Mouse (Mus musculus) brain, embryonic 14.5 days (tissue): ENCODE results near the gene Il19. TPM values are rescaled to one million over a fixed set of nuclear protein-coding genes. Genes with fewer than 3 reads are reported as not detected.
A peak's percentile ranks its signal among the peaks of the same experiment; 100 is the strongest.

ENCODE experiments used
- DNase-seq: peaks from one replicate; pipeline ENCODE4 v3.0.0-alpha.2; 2011; ENCODE audit warnings: low read depth
- CTCF ChIP-seq: fragments of 200-500 bp; IDR thresholded peaks from 2 replicates; pipeline ENCODE4 v1.5.1; 2012; ENCODE audit warnings: inconsistent platforms, mild to moderate bottlenecking, moderate library complexity, borderline replicate concordance; ENCODE audit not compliant: insufficient read depth, insufficient read length; ENCODE audit errors: extremely low read depth
- POLR2A ChIP-seq: fragments of 200-500 bp; IDR thresholded peaks from 2 replicates; pipeline ENCODE4 v1.6.1; 2012; ENCODE audit warnings: mild to moderate bottlenecking, inconsistent platforms, borderline replicate concordance; ENCODE audit not compliant: poor library complexity, insufficient read depth, insufficient read length, severe bottlenecking; ENCODE audit errors: extremely low read depth
- polyA plus RNA-seq: library from polyadenylated mRNA; depleted of rRNA; stranded (reverse); fragments of >200 nt; gene quantifications from 2 replicates; pipeline ENCODE4 v1.2.3, GENCODE M21; 2012; rRNA removed

Il19 gene
- polyA plus RNA-seq = not detected in 2 replicates

- no peak for DNase-seq
These were observed at the start of gene Il19 for GRCm38 (mm10) chr1:130940065-130940687. Gene Il19, minus strand, starts transcription at chr1:130940115.

GRCm38 (mm10) chr1:130989331-130989730 lies 49.4 kb upstream of the Il19 start:
- TF ChIP-seq CTCF (no peak), POLR2A (no peak)
- no peak for DNase-seq

More at GRCm38 (mm10) chr1:130940065-130940687, at the start of gene Il19:
- TF ChIP-seq POLR2A (no peak), CTCF (no peak)

GRCm38 (mm10) chr1:130987418-130987817 lies 47.5 kb upstream of the Il19 start:
- no peak for DNase-seq
- no peak for TF ChIP-seq CTCF
- no peak for TF ChIP-seq POLR2A

GRCm38 (mm10) chr1:130987001-130987400 lies 47.1 kb upstream of the Il19 start:
- no peak for DNase-seq
- TF ChIP-seq POLR2A (no peak), CTCF (no peak)

GRCm38 (mm10) chr1:130984441-130984840 lies 44.5 kb upstream of the Il19 start:
- peak; percentile 7 for DNase-seq
- TF ChIP-seq POLR2A = no peak
- no peak for TF ChIP-seq CTCF

- TF ChIP-seq CTCF (peak; percentile 71; the same call in 1 of the 2 replicates), POLR2A (no peak)
- peak; percentile 62 for DNase-seq
These were observed 39.5 kb upstream of the Il19 start for GRCm38 (mm10) chr1:130979455-130979854.

- no peak for TF ChIP-seq CTCF
- TF ChIP-seq POLR2A = no peak
- DNase-seq = no peak
These were observed 24.0 kb upstream of the Il19 start for GRCm38 (mm10) chr1:130963891-130964290.

GRCm38 (mm10) chr1:130946920-130947319 lies 7.0 kb upstream of the Il19 start:
- DNase-seq = no peak
- no peak for TF ChIP-seq CTCF
- no peak for TF ChIP-seq POLR2A

- TF ChIP-seq POLR2A (no peak), CTCF (no peak)
- peak; percentile 14 for DNase-seq
These were observed 1.9 kb upstream of the Il19 start for GRCm38 (mm10) chr1:130941801-130942200.

GRCm38 (mm10) chr1:130938192-130938591 lies 1.7 kb downstream of the Il19 start:
- TF ChIP-seq CTCF = no peak
- no peak for TF ChIP-seq POLR2A
- peak; percentile 68 for DNase-seq

GRCm38 (mm10) chr1:130937170-130937569 lies 2.7 kb downstream of the Il19 start:
- no peak for DNase-seq
- TF ChIP-seq POLR2A (no peak), CTCF (no peak)

- no peak for TF ChIP-seq CTCF
- no peak for TF ChIP-seq POLR2A
- DNase-seq = no peak
These were observed 3.6 kb downstream of the Il19 start for GRCm38 (mm10) chr1:130936351-130936750.

GRCm38 (mm10) chr1:130926484-130926883 lies 13.4 kb downstream of the Il19 start:
- no peak for DNase-seq
- TF ChIP-seq POLR2A (no peak), CTCF (peak; percentile 25; the same call in 1 of the 2 replicates)
